Mouse (Mus musculus) liver, adult (tissue): ENCODE results near the gene Olfr1264.

Experiments used
- GATA4 ChIP-seq: IDR thresholded peaks from 2 replicates; pipeline ENCODE4 v1.6.1; 2014; ENCODE audit warnings: mild to moderate bottlenecking, low read length; ENCODE audit not compliant: insufficient replicate concordance

Olfr1264 gene

DNA sequence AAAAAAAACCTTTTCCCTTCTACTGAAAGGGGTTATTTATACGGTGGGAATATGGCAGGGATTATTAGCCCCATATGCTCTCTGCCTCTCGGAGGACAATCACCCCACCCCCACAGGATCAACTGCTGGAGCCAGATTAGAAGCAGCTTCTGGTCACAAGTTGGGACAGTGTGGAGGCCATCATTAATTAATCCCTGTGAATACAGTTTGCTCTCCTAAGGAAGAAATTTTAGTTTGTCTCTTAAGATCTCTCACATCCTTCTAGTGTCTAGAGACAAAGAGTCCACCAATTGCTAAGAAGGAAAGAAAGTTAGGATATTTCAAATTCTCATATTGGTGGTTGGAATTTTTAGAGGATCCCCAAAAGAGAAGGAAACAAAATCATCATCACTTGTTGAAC lies at the start of gene Olfr1264:
Gene Olfr1264, minus strand, starts transcription at position 101 of the 400 bp plus-strand sequence.
- no peak for TF ChIP-seq GATA4

DNA sequence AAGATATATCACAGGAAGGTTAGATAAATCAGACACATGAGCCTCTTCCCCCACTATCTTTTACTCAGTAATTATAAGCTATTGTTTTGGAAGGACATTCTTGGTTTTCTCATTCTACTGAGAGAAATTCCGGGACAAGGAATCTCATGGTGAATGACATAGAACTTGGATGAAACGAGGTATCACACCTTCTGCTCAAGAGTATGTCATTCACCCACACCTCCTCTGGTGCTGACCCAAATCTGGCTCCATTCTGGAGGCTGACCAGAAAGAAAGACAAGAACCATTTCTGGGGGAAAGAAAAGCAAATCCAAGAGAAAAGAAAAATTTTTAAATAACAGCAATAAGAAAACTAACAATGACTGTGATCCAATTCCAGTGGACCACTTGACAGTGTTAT lies 44.7 kb upstream of the Olfr1264 start:
- no peak for TF ChIP-seq GATA4

- TF ChIP-seq GATA4: no peak
These were observed 38.1 kb upstream of the Olfr1264 start, which contains the start of gene Olfr140 for GRCm38 (mm10) chr2:90063494-90063893. Gene Olfr140 (minus strand): TSS chr2:90063594.

DNA sequence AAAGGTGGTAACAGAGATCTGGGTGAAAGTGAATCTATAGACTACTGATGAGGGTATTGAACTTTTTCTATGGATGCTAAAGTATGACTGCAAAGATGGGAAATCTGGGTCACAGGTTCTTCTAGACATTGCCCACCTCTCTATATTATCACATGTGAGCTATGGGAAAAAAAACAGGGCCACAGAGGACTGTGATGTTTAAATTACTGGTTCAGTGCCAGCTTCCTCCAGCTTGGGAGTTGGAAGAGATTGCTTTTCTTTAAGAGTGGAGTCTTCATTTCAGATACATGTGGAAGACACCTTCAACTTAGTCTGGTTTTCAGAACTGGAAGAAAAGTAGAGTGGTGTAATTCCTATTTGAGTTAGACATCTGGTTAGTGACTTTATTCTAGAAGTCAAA lies 9.7 kb upstream of the Olfr1264 start, which contains the start of gene Olfr1265:
Gene Olfr1265, plus strand, starts transcription at position 301 of the 400 bp plus-strand sequence.
- no peak for TF ChIP-seq GATA4

- TF ChIP-seq GATA4: no peak
These were observed 13.5 kb downstream of the Olfr1264 start, which contains the start of gene Olfr1263 for GRCm38 (mm10) chr2:90011831-90012230. Gene Olfr1263 (plus strand): TSS chr2:90012131.

DNA sequence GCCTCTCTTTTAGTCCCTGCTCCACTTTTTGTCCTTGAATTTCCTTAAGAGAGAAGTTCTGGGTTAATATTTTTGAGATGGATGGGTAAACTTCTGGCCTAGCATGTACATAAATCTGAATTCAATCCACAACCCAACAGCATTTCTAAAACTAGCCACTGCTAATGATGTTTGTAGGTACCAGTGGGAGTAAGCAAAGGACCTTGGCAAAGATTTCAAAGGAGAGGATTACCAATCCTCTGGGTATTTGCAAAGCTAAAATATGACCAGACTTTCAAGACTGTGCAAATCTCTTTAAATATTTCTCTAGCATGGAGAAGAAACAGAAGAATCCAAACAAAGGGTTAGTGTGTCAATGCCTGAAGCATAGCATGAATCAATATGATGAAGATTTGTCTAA lies 25.5 kb downstream of the Olfr1264 start, which contains the start of gene Olfr1262:
Gene Olfr1262, plus strand, starts transcription at position 301 of the 400 bp plus-strand sequence.
- TF ChIP-seq GATA4: no peak

- no peak for TF ChIP-seq GATA4
These were observed 34.5 kb downstream of the Olfr1264 start, which contains the start of gene Olfr1261 for GRCm38 (mm10) chr2:89990921-89991320. Gene Olfr1261 (plus strand): TSS chr2:89991221.

DNA sequence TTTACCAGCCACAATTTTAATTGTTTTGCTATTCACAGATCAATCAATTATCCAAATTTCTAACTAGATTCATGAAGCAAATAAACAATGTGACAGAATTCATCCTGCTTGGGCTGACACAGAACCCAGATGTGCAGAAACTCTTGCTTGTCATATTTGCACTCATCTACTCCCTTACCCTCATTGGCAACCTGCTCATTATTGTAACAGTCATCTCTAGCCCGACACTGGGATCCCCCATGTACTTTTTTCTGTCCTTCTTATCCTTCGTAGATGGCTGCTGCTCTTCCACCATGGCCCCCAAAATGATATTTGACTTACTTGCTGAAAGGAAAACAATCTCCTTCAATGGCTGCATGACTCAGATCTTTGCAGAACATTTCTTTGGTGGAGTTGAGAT lies 47.7 kb downstream of the Olfr1264 start:
- no peak for TF ChIP-seq GATA4

- no peak for TF ChIP-seq GATA4
These were observed 51.2 kb downstream of the Olfr1264 start, which contains the start of gene Olfr1260 for GRCm38 (mm10) chr2:89974184-89974583. Gene Olfr1260 (plus strand): TSS chr2:89974340.
